ENCODE assay signal across 14 mouse cellular contexts in genomic region chr12:110777853-110778252, GRCm38 (mm10). TPM values are rescaled to one million over a fixed set of nuclear protein-coding genes. Genes with fewer than 3 reads are reported as not detected.
DNase-seq lines count a peak whose midpoint lies in the region; ATAC-seq and TF ChIP-seq lines count a peak whose summit lies in the region.
"Had no signal": no experiment of that assay in that cellular context is flagged by ENCODE, and none has a peak within 500 bp of the region (broad histone marks: within the 10 kb centered on the region; RNA-seq: fewer than 3 reads in every experiment).

No protein-coding gene starts in this region.

- H3K36me3 ChIP-seq in lung, postnatal 0 days (ENCODE audit: insufficient read depth, low read length): no peaks in the 10 kb centered on the region
- peaks cover 2 to 20% of the 10 kb centered on the region in 2 experiments for H3K36me3 ChIP-seq in MEL (ENCODE audit: control insufficient read depth in 1 of 2, insufficient read depth in 2 of 2, low read length in 2 of 2)
- H3K36me3 ChIP-seq in hindbrain, embryonic 10.5 days: peaks cover 34% of the 10 kb centered on the region

- no peak for TF ChIP-seq CTCF in lung, postnatal 0 days (IDR thresholded peaks at IDR 0.05)
- TF ChIP-seq CTCF in MEL (IDR thresholded peaks at IDR 0.05 in 2 of 3, conservative IDR thresholded peaks at IDR 0.05 in 1 of 3; ENCODE audit: control insufficient read depth in 1 of 3, insufficient read depth in 1 of 3, low read depth in 2 of 3, low read length in 3 of 3, poor library complexity in 1 of 3, severe bottlenecking in 1 of 3): no peak

- H3K27ac ChIP-seq in lung, postnatal 0 days (ENCODE audit: low read length): no peak overlapping the region
- H3K27ac ChIP-seq in MEL (ENCODE audit: control insufficient read depth, low read depth, low read length): no peak overlapping the region
- H3K27ac ChIP-seq in hindbrain, embryonic 10.5 days: no peak overlapping the region

- no peak for TF ChIP-seq RAD21 in MEL (IDR thresholded peaks at IDR 0.05; ENCODE audit: low read depth, low read length)

- no peak overlapping the region for H3K4me2 ChIP-seq in lung, postnatal 0 days (replicated peaks; ENCODE audit: low read depth, low read length)
- H3K4me2 ChIP-seq: liver, embryonic 12.5 days had no signal

- H3K27me3 ChIP-seq in lung, postnatal 0 days (replicated peaks; ENCODE audit: insufficient read depth, low read length): no peaks in the 10 kb centered on the region
- no peaks in the 10 kb centered on the region for H3K27me3 ChIP-seq in MEL (ENCODE audit: control insufficient read depth in 1 of 2, insufficient read depth in 2 of 2, low read length in 2 of 2)
- H3K27me3 ChIP-seq in hindbrain, embryonic 10.5 days (ENCODE audit: insufficient read depth, poor library complexity, severe bottlenecking): no peaks in the 10 kb centered on the region
- H3K27me3 ChIP-seq: liver, embryonic 12.5 days had no signal

- peaks cover 7% of the 10 kb centered on the region for H3K79me2 ChIP-seq in MEL (ENCODE audit: control insufficient read depth, insufficient read depth, low read length, poor library complexity)

- 74% methylated on average over 5 of the region's 5 CpGs for WGBS in lung, postnatal 0 days
- 94% methylated on average over 5 of the region's 5 CpGs for WGBS in hindbrain, embryonic 10.5 days

- no peak overlapping the region for H3K9ac ChIP-seq in lung, postnatal 0 days (replicated peaks; ENCODE audit: low read depth)
- H3K9ac ChIP-seq in MEL (ENCODE audit: control insufficient read depth, low read depth, low read length, poor library complexity, severe bottlenecking): no peak overlapping the region; the same call in 1 of the 2 replicates
- H3K9ac ChIP-seq: liver, embryonic 12.5 days had no signal

- H3K4me3 ChIP-seq in lung, postnatal 0 days (ENCODE audit: low read depth, low read length): no peak overlapping the region
- no peak overlapping the region for H3K4me3 ChIP-seq in MEL (ENCODE audit: control insufficient read depth in 1 of 2, insufficient read depth in 1 of 2, low read depth in 2 of 2, low read length in 2 of 2)
- no peak overlapping the region for H3K4me3 ChIP-seq in hindbrain, embryonic 10.5 days
- H3K4me3 ChIP-seq: liver, embryonic 12.5 days had no signal

- peak; percentile 14 for DNase-seq in lung, postnatal 0 days (ENCODE audit: low spot score)
- no peak for DNase-seq in lung, postnatal 10 days
- DNase-seq in MEL (ENCODE audit: low read depth, low spot score): peak; percentile 75
- DNase-seq in spleen, postnatal 36 days (ENCODE audit: low spot score in 2 of 2): peak; percentile 63 to 69
- no peak for DNase-seq in hindbrain, embryonic 10.5 days (ENCODE audit: low spot score)
- DNase-seq in urinary bladder, postnatal 14 days (ENCODE audit: low spot score): no peak
- DNase-seq in urinary bladder, postnatal 4 days (ENCODE audit: low spot score in 2 of 2): no peak
- DNase-seq: cerebellum, adult 9-10 months; heart, adult 18-20 months; layer of hippocampus, adult 9-11 months; left cerebral cortex, postnatal 4 days had no signal

- no peak for TF ChIP-seq POLR2A in MEL (IDR thresholded peaks at IDR 0.05; ENCODE audit: control insufficient read depth in 1 of 2, insufficient read depth in 1 of 2, low read depth in 1 of 2, low read length in 2 of 2, poor library complexity in 1 of 2)

- H3K9me3 ChIP-seq in lung, postnatal 0 days (ENCODE audit: low read length): no peaks in the 10 kb centered on the region
- no peaks in the 10 kb centered on the region for H3K9me3 ChIP-seq in MEL (replicated peaks; ENCODE audit: insufficient read depth, low read length)
- no peaks in the 10 kb centered on the region for H3K9me3 ChIP-seq in hindbrain, embryonic 10.5 days
- H3K9me3 ChIP-seq: liver, embryonic 12.5 days had no signal

- TF ChIP-seq EP300 in lung, postnatal 0 days (IDR thresholded peaks at IDR 0.05): no peak
- TF ChIP-seq EP300 in MEL (IDR thresholded peaks at IDR 0.05; ENCODE audit: low read depth in 1 of 2, low read length in 2 of 2): peak in 1 of 2 experiments; percentile 36; a peak in 1 of 4 replicates

- H3K4me1 ChIP-seq in lung, postnatal 0 days (ENCODE audit: insufficient read depth, low read depth, low read length): peaks cover 5% of the 10 kb centered on the region; the same call in 1 of the 2 replicates
- peaks cover 5 to 29% of the 10 kb centered on the region in 2 experiments for H3K4me1 ChIP-seq in MEL (ENCODE audit: control insufficient read depth in 1 of 2, insufficient read depth in 2 of 2, low read length in 2 of 2)
- peaks cover 6% of the 10 kb centered on the region for H3K4me1 ChIP-seq in hindbrain, embryonic 10.5 days (replicated peaks)

- ATAC-seq in lung, postnatal 0 days: no peak
- peak; percentile 54 to 58 for ATAC-seq in hematopoietic stem cell, adult 5-6 weeks (replicated peaks in 1 of 2; ENCODE audit: insufficient read depth in 1 of 2, low FRiP score in 2 of 2, low TSS enrichment in 1 of 2, low read depth in 1 of 2, poor library complexity in 2 of 2, severe bottlenecking in 2 of 2)
- ATAC-seq: CD4-positive, CD25-positive, alpha-beta regulatory T cell, adult 4 months; liver, embryonic 12.5 days had no signal

TF ChIP-seq in MEL, 35 proteins besides CTCF, POLR2A, EP300 and RAD21:
- no peak for TF ChIP-seq NRF1 (IDR thresholded peaks at IDR 0.05; ENCODE audit: insufficient read depth, low read depth, low read length, poor library complexity, severe bottlenecking)
- 0 out of 2 replicates have a peak, but pooled peaks have one; percentile 21 for TF ChIP-seq TBP (IDR thresholded peaks at IDR 0.05; ENCODE audit: low read depth, low read length)
- peak; percentile 67 for TF ChIP-seq MXI1 (IDR thresholded peaks at IDR 0.05; ENCODE audit: low read depth, low read length)
- no peak for TF ChIP-seq UBTF (IDR thresholded peaks at IDR 0.05; ENCODE audit: borderline replicate concordance, insufficient read depth, low read depth, low read length)
- TF ChIP-seq SIN3A (IDR thresholded peaks at IDR 0.05; ENCODE audit: low read length): peak; percentile 40; the same call in 1 of the 2 replicates
- 0 out of 2 replicates have a peak, but pooled peaks have one; percentile 41 for TF ChIP-seq RCOR1 (IDR thresholded peaks at IDR 0.05; ENCODE audit: low read depth, low read length)
- TF ChIP-seq ETS1 (IDR thresholded peaks at IDR 0.05; ENCODE audit: low read depth, low read length): peak; percentile 27; the same call in 1 of the 2 replicates
- TF ChIP-seq MEF2A (IDR thresholded peaks at IDR 0.05; ENCODE audit: extremely low read depth, insufficient replicate concordance, low read depth, low read length, poor library complexity, severe bottlenecking): no peak
- no peak for TF ChIP-seq MAZ (IDR thresholded peaks at IDR 0.05; ENCODE audit: low read depth, low read length)
- TF ChIP-seq CHD2 (IDR thresholded peaks at IDR 0.05; ENCODE audit: low read length): no peak
- 0 out of 2 replicates have a peak, but pooled peaks have one; percentile 28 for TF ChIP-seq GATA1 (IDR thresholded peaks at IDR 0.05; ENCODE audit: low read depth, low read length)

RNA-seq across cellular contexts. Expression of gene Wdr20, which starts 40.1 kb away (rescaled TPM):
- polyA plus RNA-seq in lung, postnatal 0 days (2015; fragmentation: Nextera tagmentation; extraction: Ambion mirVana): 12.5 and 15.6 TPM in 2 replicates
- 21.9 and 25.8 TPM in 2 replicates for total RNA-seq in MEL (2012; rRNA removed)
- polyA plus RNA-seq in MEL (2012; ENCODE audit: insufficient read depth in 1 of 2, insufficient read length in 2 of 2, low read depth in 1 of 2, low replicate concordance in 2 of 2, missing spikeins in 1 of 2): 10 to 100 TPM in 1 of 2 experiments, not detected in 1; 18.8 TPM
- 37.6 and 43.4 TPM in 2 replicates for total RNA-seq in hematopoietic stem cell, adult 5-6 weeks (2017)
- 23.3 and 24.4 TPM in 2 replicates for polyA plus RNA-seq in hindbrain, embryonic 10.5 days (2016; fragmentation: Nextera tagmentation; extraction: Ambion mirVana)

Comparison
In these comparisons a context has a peak if more than half of its experiments do, and no peak if none do; other contexts are left out.
1. DNase-seq: peak in lung, postnatal 0 days (single experiment), MEL (single experiment) and spleen, postnatal 36 days (2 of 2); none in lung, postnatal 10 days (single experiment), hindbrain, embryonic 10.5 days (single experiment), urinary bladder, postnatal 14 days (single experiment) and urinary bladder, postnatal 4 days (0 of 2).